Mouse (Mus musculus) spleen, adult 2 months (tissue): ENCODE data around the gene Elf2.

ENCODE experiments used
- CTCF ChIP-seq: fragments of 200-500 bp; IDR thresholded peaks from 2 replicates; pipeline ENCODE4 v1.5.1; 2011; ENCODE audit warnings: mild to moderate bottlenecking, inconsistent platforms; ENCODE audit not compliant: insufficient read depth, insufficient read length, insufficient replicate concordance; ENCODE audit errors: extremely low read depth
- POLR2A ChIP-seq: fragments of 200-500 bp; IDR thresholded peaks from 2 replicates; pipeline ENCODE4 v1.6.1; 2011; ENCODE audit warnings: low read depth, low read length, inconsistent platforms

DNA sequence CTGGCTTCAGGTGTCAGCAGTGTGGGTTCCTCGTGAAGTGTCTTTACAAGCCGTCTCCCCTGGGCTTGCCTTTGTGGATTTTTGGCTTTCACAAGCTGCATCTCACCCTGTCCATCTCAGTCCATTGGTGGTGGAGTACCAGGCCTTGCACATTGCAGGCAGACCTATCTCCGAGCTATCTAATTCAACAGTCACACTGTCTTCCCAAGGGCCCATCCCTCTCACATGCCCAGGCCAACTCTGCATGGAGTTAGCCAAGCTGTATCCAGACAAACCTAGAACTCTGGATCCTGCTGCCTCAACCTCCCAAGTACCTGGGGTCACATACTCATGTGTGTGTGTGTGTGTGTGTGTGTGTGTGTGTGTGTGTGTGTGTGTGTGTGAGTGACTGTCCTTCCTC lies 100.9 kb downstream of the Elf2 start:
- TF ChIP-seq CTCF (no peak), POLR2A (no peak)
